Mouse (Mus musculus) embryonic facial prominence, embryonic 11.5 days (tissue): Measurements from ENCODE around the gene Csrnp2. TPM values are rescaled to one million over a fixed set of nuclear protein-coding genes. Genes with fewer than 3 reads are reported as not detected.

ENCODE experiments used
- ATAC-seq: fragments of 200-750 bp; cut with Nextera tagmentation; replicated peaks from 2 replicates; pipeline ENCODE4 v1.8.0; 2017; ENCODE audit warnings: low read depth; ENCODE audit not compliant: insufficient number of reproducible peaks, low FRiP score, low TSS enrichment
- DNase-seq: peaks from one replicate; pipeline ENCODE4 v3.0.0-alpha.2; 2015; ENCODE audit warnings: low spot score
- H3K27ac ChIP-seq: fragments of 300-500 bp; sonication (generic); replicated peaks from 2 replicates; pipeline ENCODE4 v1.5.1; 2014; ENCODE audit warnings: mild to moderate bottlenecking, low read depth, low read length, control low read depth
- H3K27me3 ChIP-seq: fragments of 300-500 bp; sonication (generic); 2 replicates; pipeline ENCODE4 v1.6.1; 2014; ENCODE audit warnings: mild to moderate bottlenecking, low read length, moderate library complexity, mixed read lengths; ENCODE audit not compliant: control insufficient read depth, insufficient read depth
- H3K36me3 ChIP-seq: fragments of 300-500 bp; sonication (generic); replicated peaks from 2 replicates; pipeline ENCODE4 v1.6.1; 2014; ENCODE audit warnings: low read depth, mild to moderate bottlenecking, low read length, moderate library complexity, mixed read lengths; ENCODE audit not compliant: control insufficient read depth, insufficient read depth
- H3K4me1 ChIP-seq: fragments of 300-500 bp; sonication (generic); 2 replicates; pipeline ENCODE4 v1.6.1; 2014; ENCODE audit warnings: low read length, mixed read lengths; ENCODE audit not compliant: control insufficient read depth, insufficient read depth
- H3K4me2 ChIP-seq: fragments of 300-500 bp; sonication (generic); 2 replicates; pipeline ENCODE4 v1.6.1; 2014; ENCODE audit warnings: low read depth, mild to moderate bottlenecking, control low read depth, low read length, moderate library complexity
- H3K4me3 ChIP-seq: fragments of 300-500 bp; sonication (generic); 2 replicates; pipeline ENCODE4 v1.5.1; 2014; ENCODE audit warnings: low read depth, low read length, control low read depth
- H3K9ac ChIP-seq: fragments of 300-500 bp; sonication (generic); replicated peaks from 2 replicates; pipeline ENCODE4 v1.6.1; 2014; ENCODE audit warnings: mild to moderate bottlenecking, control low read depth, low read length
- H3K9me3 ChIP-seq: fragments of 300-500 bp; sonication (generic); replicated peaks from 2 replicates; pipeline ENCODE4 v1.6.1; 2016; ENCODE audit warnings: mild to moderate bottlenecking, low read length, inconsistent platforms, mixed read lengths; ENCODE audit not compliant: control insufficient read depth
- WGBS: fragments of 180-500 bp; shearing (Covaris S2); extraction: QIAGEN DNeasy Blood & Tissue Kit; methylation state at CpG from one replicate; pipeline ENCODE4 v1.1.7; 2014; 5-methylcytosine and 5-hydroxymethylcytosine counted together
- polyA plus RNA-seq: library from polyadenylated mRNA; unstranded; fragments of >200 nt; fragmentation: Nextera tagmentation; extraction: Ambion mirVana; gene quantifications from 2 replicates; pipeline ENCODE4 v1.2.1, GENCODE M21; 2014

Csrnp2 gene
- polyA plus RNA-seq, 1 experiment from 2014 or later: 23.0 TPM

- H3K27ac ChIP-seq: no peak overlapping the region
- no peaks in the 10 kb centered on the region for H3K9me3 ChIP-seq
- H3K36me3 ChIP-seq: no peaks in the 10 kb centered on the region
- ATAC-seq (no peak), DNase-seq (no peak)
- H3K4me1 ChIP-seq: no peaks in the 10 kb centered on the region; the same call in 1 of the 2 replicates
- H3K4me2 ChIP-seq: no peak overlapping the region
- 86% methylated on average over 7 of the region's 7 CpGs for WGBS
- H3K9ac ChIP-seq: no peak overlapping the region
- H3K4me3 ChIP-seq: no peak overlapping the region
- H3K27me3 ChIP-seq: no peaks in the 10 kb centered on the region
Observed at GRCm38 (mm10) chr15:100473926-100474503, 21.3 kb downstream of the Csrnp2 start.

DNA sequence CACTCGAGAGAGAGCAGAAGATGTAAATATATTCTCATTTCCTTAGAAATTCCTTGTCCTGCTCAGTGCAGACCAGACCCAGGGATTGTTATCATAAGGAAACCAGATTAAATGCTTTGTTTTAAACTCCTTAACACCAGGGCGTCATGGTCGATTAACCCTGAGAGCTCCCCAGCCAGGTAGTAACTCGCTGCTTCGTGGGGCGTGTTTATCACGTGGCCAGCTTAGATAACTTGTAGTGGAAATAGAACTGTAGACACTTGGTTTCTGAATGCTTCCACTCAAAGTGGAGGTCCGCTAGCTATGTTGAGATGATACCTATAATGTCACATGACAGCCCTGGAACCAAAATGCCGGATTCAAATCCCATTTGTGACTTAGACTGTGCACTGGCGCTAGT is 25.3 kb downstream of the Csrnp2 start:
- peak overlapping the region; percentile 58 for H3K4me2 ChIP-seq
- WGBS: 64% methylated on average over 10 of the region's 10 CpGs

GRCm38 (mm10) chr15:100469189-100469545 is 26.1 kb downstream of the Csrnp2 start:
- H3K27me3 ChIP-seq: no peaks in the 10 kb centered on the region
- no peak; the same call in 1 of the 2 replicates for ATAC-seq
- under 1% methylated on average over 19 of the region's 19 CpGs for WGBS

More for the DNA sequence above, 25.3 kb downstream of the Csrnp2 start:
- Histone ChIP-seq H3K9me3 (no peaks in the 10 kb centered on the region), H3K9ac (no peak overlapping the region), H3K4me1 (peaks cover 2% of the 10 kb centered on the region; the same call in 1 of the 2 replicates), H3K36me3 (no peaks in the 10 kb centered on the region), H3K27me3 (no peaks in the 10 kb centered on the region), H3K27ac (no peak overlapping the region), H3K4me3 (peak overlapping the region; percentile 85)
- no peak for DNase-seq
- ATAC-seq: no peak

GRCm38 (mm10) chr15:100468295-100469188 is 26.7 kb downstream of the Csrnp2 start, which contains the start of gene Letmd1:
Gene Letmd1 (plus strand): TSS chr15:100469023.
- H3K27ac ChIP-seq: peak within 1 kb of the TSS; percentile 47; the same call in 1 of the 2 replicates
- ATAC-seq: peak; percentile 92

More at GRCm38 (mm10) chr15:100469189-100469545, 26.1 kb downstream of the Csrnp2 start:
- Histone ChIP-seq H3K9me3 (no peaks in the 10 kb centered on the region), H3K36me3 (no peaks in the 10 kb centered on the region), H3K4me3 (peak overlapping the region; percentile 85), H3K4me1 (peaks cover 2% of the 10 kb centered on the region; the same call in 1 of the 2 replicates), H3K27ac (peak overlapping the region; percentile 47; the same call in 1 of the 2 replicates), H3K9ac (peak overlapping the region; percentile 86), H3K4me2 (peak overlapping the region; percentile 58)
- no peak for DNase-seq

GRCm38 (mm10) chr15:100467738-100468137 is 27.6 kb downstream of the Csrnp2 start:
- ATAC-seq: no peak
- DNase-seq: no peak
- no peaks in the 10 kb centered on the region for H3K36me3 ChIP-seq
- peaks cover 2% of the 10 kb centered on the region; the same call in 1 of the 2 replicates for H3K4me1 ChIP-seq
- no peak overlapping the region for H3K4me2 ChIP-seq
- no peaks in the 10 kb centered on the region for H3K27me3 ChIP-seq
- no peak overlapping the region; the same call in 1 of the 2 replicates for H3K4me3 ChIP-seq
- WGBS: 44% methylated on average over 8 of the region's 8 CpGs
- H3K9ac ChIP-seq: no peak overlapping the region
- H3K9me3 ChIP-seq: no peaks in the 10 kb centered on the region
- H3K27ac ChIP-seq: no peak overlapping the region

More at GRCm38 (mm10) chr15:100468295-100469188, 26.7 kb downstream of the Csrnp2 start, which contains the start of gene Letmd1:
- peak within 1 kb of the TSS; percentile 85 for H3K4me3 ChIP-seq
- H3K9ac ChIP-seq: peak within 1 kb of the TSS; percentile 86
- H3K27me3 ChIP-seq: no peaks in the 10 kb centered on the region
- peak within 1 kb of the TSS; percentile 58 for H3K4me2 ChIP-seq
- no peaks in the 10 kb centered on the region for H3K36me3 ChIP-seq
- DNase-seq: peak; percentile 90
- peaks cover 2% of the 10 kb centered on the region; the same call in 1 of the 2 replicates for H3K4me1 ChIP-seq
- H3K9me3 ChIP-seq: no peaks in the 10 kb centered on the region
- WGBS: 2% methylated on average over 84 of the region's 84 CpGs

- Histone ChIP-seq H3K36me3 (no peaks in the 10 kb centered on the region), H3K4me3 (no peak overlapping the region), H3K9ac (no peak overlapping the region), H3K4me2 (no peak overlapping the region), H3K9me3 (no peaks in the 10 kb centered on the region), H3K4me1 (peaks cover 2% of the 10 kb centered on the region; the same call in 1 of the 2 replicates), H3K27ac (no peak overlapping the region), H3K27me3 (no peaks in the 10 kb centered on the region)
- DNase-seq (no peak), ATAC-seq (no peak)
- 71% methylated on average over 2 of the region's 2 CpGs for WGBS
Observed at GRCm38 (mm10) chr15:100465432-100465831, 29.9 kb downstream of the Csrnp2 start.

- Histone ChIP-seq H3K9me3 (no peaks in the 10 kb centered on the region), H3K27me3 (no peaks in the 10 kb centered on the region), H3K36me3 (no peaks in the 10 kb centered on the region), H3K4me3 (no peak overlapping the region), H3K27ac (no peak overlapping the region), H3K4me1 (0 out of 2 replicates have a peak, but pooled peaks cover 2% of the 10 kb centered on the region), H3K9ac (no peak overlapping the region), H3K4me2 (no peak overlapping the region)
- WGBS: 24% methylated on average over 6 of the region's 6 CpGs
- ATAC-seq: no peak
- DNase-seq: peak; percentile 73
Observed at GRCm38 (mm10) chr15:100463712-100464111, 31.6 kb downstream of the Csrnp2 start.
